Mouse (Mus musculus): ENCODE results near the gene Moxd1. TPM values are rescaled to one million over a fixed set of nuclear protein-coding genes. Genes with fewer than 3 reads are reported as not detected.

The Moxd1 gene
- 2.8 and 3.5 TPM in 2 replicates for polyA plus RNA-seq (2012; rRNA removed)

DNA sequence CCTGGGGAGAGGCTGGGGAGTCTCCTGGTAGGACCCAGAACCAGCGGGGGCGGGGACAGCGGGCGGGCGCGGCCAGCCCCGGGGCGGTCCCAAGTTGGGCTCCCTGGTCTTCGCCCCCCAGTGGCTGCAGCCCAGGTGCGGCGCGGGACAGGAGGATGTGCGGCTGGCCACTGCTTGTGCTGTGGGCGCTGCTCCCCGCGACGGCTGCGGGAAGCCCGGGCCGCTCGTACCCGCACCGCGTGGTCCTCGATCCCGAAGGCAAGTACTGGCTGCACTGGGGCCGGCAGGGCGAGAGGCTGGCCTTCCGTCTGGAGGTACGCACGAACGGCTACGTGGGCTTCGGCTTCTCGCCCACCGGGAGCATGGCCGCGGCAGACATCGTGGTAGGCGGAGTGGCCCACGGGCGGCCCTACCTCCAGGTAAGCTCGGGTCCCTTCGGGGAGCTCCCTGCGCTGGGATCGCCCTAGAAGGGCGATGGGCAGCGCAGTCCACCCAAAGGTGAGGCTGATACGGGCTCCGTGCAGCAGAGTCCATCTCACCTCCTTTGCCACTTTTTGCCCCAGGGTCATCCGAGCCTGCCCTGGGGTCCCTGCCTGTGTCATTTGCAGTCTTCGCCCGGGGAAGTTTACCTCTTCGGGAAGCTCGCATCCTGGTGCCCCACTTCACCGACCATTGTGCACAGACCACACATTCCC is at the start of gene Moxd1:
Gene Moxd1, plus strand, starts transcription at position 69 of the 695 bp plus-strand sequence.

Other genes with a start within 250 kb of the Moxd1 start
- gene Taar6, start 237.9 kb upstream of the Moxd1 start, polyA plus RNA-seq (2012; rRNA removed): not detected in 2 replicates
- gene Taar7a, start 230.0 kb upstream of the Moxd1 start, polyA plus RNA-seq (2012; rRNA removed): not detected in 2 replicates
- gene Taar7b, start 223.6 kb upstream of the Moxd1 start, polyA plus RNA-seq (2012; rRNA removed): not detected in 2 replicates
- not detected in 2 replicates for gene Taar7d, start 196.3 kb upstream of the Moxd1 start, polyA plus RNA-seq (2012; rRNA removed)
- not detected in 2 replicates for gene Taar7e, start 185.9 kb upstream of the Moxd1 start, polyA plus RNA-seq (2012; rRNA removed)
- gene Taar7f, start 174.0 kb upstream of the Moxd1 start, polyA plus RNA-seq (2012; rRNA removed): not detected in 2 replicates
- gene Taar8a, start 147.0 kb upstream of the Moxd1 start, polyA plus RNA-seq (2012; rRNA removed): not detected in 2 replicates
- gene Taar8b, start 131.2 kb upstream of the Moxd1 start, polyA plus RNA-seq (2012; rRNA removed): not detected in 2 replicates
- gene Taar8c, start 121.6 kb upstream of the Moxd1 start, polyA plus RNA-seq (2012; rRNA removed): not detected in 2 replicates
- not detected in 2 replicates for gene Taar9, start 114.0 kb upstream of the Moxd1 start, polyA plus RNA-seq (2012; rRNA removed)
- gene Stx7, start 74.2 kb upstream of the Moxd1 start, polyA plus RNA-seq (2012; rRNA removed): 256 and 279 TPM in 2 replicates